Mouse (Mus musculus) bone marrow, adult 2 months (tissue): ENCODE results near the gene Tmem123. TPM values are rescaled to one million over a fixed set of nuclear protein-coding genes. Genes with fewer than 3 reads are reported as not detected.

ENCODE experiments used
- H3K27ac ChIP-seq: fragments of 200-500 bp; 2 replicates; pipeline ENCODE4 v1.5.1; 2012; ENCODE audit warnings: low read depth, mild to moderate bottlenecking, control low read depth, inconsistent platforms, low read length; ENCODE audit not compliant: control insufficient read depth, poor library complexity, insufficient read depth
- H3K4me1 ChIP-seq: fragments of 200-500 bp; 2 replicates; pipeline ENCODE4 v1.6.1; 2011; ENCODE audit warnings: low read length; ENCODE audit not compliant: control insufficient read depth, insufficient read depth
- H3K4me3 ChIP-seq: fragments of 200-500 bp; replicated peaks from 2 replicates; pipeline ENCODE3; 2011; ENCODE audit warnings: mild to moderate bottlenecking, low read depth, low read length, control low read depth; ENCODE audit not compliant: control insufficient read depth
- CTCF ChIP-seq: fragments of 200-500 bp; IDR thresholded peaks from 2 replicates; pipeline ENCODE4 v1.5.1; 2011; ENCODE audit warnings: low read length, control low read depth; ENCODE audit not compliant: control insufficient read depth, insufficient read depth
- POLR2A ChIP-seq: fragments of 200-500 bp; IDR thresholded peaks from 2 replicates; pipeline ENCODE4 v1.6.1; 2011; ENCODE audit warnings: low read depth, mild to moderate bottlenecking, control low read depth, low read length, borderline replicate concordance; ENCODE audit not compliant: control insufficient read depth
- whole genome bisulfite sequencing: fragments of 180-500 bp; shearing (Covaris S2); methylation state at CpG from one replicate; pipeline ENCODE4 v1.1.7; 2018; 5-methylcytosine and 5-hydroxymethylcytosine counted together
- polyA plus RNA-seq: library from polyadenylated mRNA; stranded (reverse); fragments of >200 nt; gene quantifications from 2 replicates; pipeline ENCODE4 v1.2.4, GENCODE M21; 2011; ENCODE audit warnings: low replicate concordance; ENCODE audit not compliant: missing spikeins, insufficient read depth, insufficient read length

Tmem123 gene
- 15.0 and 17.4 TPM in 2 replicates for polyA plus RNA-seq

DNA sequence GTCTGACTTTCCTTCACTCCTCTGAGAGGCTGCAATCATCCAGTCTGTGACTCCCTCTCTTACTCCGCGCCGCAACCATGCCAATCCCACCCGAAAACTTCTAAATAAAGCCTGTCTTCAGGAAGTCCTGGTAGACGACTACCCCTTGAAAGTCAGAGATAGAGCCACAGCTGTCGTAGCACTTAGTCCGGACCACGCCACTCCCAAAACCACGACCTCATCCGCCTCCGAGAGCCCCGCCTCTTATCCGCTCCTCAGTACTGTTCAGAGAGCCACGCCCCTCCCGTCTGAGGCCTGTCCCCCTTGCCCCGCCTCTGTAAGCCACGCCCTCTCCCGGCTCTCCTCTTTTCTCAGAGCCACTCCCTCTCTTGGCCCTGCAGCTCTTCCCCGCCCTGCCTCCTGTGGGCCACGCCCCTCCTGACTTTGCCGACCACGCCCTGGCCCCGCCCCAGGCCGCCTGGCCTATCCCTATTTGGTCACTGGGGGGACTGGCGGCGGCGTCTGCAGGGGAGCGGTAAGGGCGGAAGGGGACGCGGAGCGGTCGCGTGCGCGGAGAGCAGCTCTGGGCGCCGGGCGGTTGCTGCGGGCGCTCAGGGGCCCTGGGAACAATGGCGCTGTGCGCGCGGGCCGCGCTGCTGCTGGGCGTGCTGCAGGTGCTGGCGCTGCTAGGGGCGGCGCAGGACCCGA is at the start of gene Tmem123:
Tmem123 (plus strand) TSS at position 428 of the 687 bp plus-strand sequence.
- TF ChIP-seq CTCF (no peak), POLR2A (peak; percentile 73; the same call in 1 of the 2 replicates)
- peak within 1 kb of the TSS; percentile 93 for H3K27ac ChIP-seq
- WGBS = under 1% methylated on average over 52 of the region's 52 CpGs
- H3K4me3 ChIP-seq = peak within 1 kb of the TSS; percentile 80
- peaks cover 2% of the 10 kb centered on the region; the same call in 1 of the 2 replicates for H3K4me1 ChIP-seq

DNA sequence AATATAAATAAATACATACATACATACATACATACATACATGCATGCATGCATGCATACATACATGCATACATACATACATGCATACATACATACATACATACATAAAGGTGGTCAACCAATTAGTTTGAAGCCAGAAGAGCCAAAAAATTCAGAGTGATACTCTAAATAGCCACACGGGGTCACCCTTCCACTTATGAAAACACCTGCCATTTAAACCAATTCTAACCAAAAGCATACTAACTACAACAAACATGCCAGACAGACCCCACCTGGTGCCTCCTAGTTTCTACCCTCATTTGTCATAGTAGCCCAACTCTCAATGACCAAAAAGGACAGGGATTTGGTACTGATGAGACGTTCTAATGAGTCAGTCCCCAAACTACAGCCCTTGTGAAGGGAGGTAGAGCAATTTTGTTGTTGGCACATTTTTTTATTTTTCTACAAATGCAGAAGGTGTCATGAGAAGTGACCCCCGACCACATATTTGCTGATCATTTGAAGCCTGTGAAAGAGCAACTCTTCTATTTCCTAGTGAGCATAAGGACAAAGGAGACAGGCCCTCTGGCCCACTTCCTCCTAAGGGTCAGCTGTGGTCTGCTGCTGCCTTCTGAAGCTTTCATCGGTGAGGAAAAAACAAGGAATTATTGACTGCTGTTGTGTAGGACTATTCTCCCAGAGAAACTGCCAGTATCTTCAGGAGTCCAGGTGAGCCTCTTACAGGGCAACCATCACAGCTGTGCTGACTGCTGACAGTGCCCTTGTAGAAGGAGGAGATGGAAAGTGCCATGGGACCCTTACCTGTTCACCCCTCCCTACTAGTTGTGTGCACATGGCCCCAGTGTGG is 49.6 kb upstream of the Tmem123 start:
- TF ChIP-seq POLR2A (no peak), CTCF (no peak)
- WGBS = 25% methylated on average over 4 of the region's 4 CpGs
- no peaks in the 10 kb centered on the region; the same call in 1 of the 2 replicates for H3K4me1 ChIP-seq
- H3K4me3 ChIP-seq = no peak overlapping the region
- H3K27ac ChIP-seq = no peak overlapping the region

DNA sequence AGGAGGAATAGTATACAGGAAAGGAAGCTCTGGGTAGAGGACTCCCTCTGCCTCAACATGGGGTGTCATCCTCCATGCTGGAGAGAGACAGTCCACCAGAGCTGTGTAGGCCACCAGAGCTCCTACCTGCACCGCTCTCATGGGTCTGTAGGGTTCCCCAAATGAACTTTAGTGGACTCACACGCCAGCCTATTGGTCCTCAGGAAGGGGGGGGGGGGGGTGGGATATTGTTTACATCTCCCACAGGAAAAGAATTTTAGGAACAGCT is 49.0 kb upstream of the Tmem123 start:
- Histone ChIP-seq H3K4me1 (no peaks in the 10 kb centered on the region; the same call in 1 of the 2 replicates), H3K4me3 (no peak overlapping the region), H3K27ac (no peak overlapping the region)
- no peak for TF ChIP-seq POLR2A
- TF ChIP-seq CTCF = no peak
- 77% methylated on average over 2 of the region's 2 CpGs for WGBS

DNA sequence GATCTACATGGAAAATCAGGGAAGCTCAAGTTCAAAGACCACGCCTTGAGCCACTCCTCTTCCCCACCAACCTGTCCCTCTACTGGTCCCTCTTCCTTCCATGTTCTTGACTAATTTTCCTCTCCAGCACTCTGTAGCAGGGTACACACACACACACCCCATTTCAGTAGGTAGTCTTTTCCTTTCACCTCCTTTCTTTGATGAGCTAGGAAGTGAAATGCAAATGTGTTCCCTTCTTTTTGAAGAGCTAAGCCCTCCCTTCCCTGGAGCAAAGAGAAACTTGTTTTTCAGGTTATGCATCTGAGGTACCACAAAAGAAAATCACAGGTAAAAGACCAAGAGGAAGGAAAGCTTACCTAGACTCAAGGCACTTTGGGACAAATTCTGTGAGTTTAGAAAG is 42.3 kb upstream of the Tmem123 start:
- WGBS = 90% methylated on average over 1 of the region's 1 CpGs
- Histone ChIP-seq H3K4me1 (no peaks in the 10 kb centered on the region), H3K4me3 (no peak overlapping the region), H3K27ac (no peak overlapping the region)
- TF ChIP-seq CTCF (no peak), POLR2A (no peak)

DNA sequence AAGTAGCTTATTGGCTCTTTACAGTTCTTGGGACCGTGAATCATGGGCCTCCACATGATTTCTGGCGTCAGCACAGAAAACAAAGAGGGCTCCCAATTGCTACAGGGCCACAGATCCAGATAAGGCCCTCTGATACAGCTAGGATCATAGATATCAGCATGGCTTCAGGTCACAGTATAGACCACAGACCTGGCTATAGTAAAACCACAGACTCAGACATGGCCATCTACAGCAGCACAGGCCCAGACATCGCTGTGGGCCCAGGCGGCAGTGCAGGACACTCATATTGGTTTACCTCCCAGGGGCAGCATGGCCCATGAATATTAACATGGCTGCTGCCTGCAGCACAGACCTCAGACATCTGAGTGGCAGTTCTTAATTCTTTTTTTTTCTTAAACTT is 34.8 kb upstream of the Tmem123 start:
- Histone ChIP-seq H3K4me3 (no peak overlapping the region), H3K27ac (no peak overlapping the region), H3K4me1 (no peaks in the 10 kb centered on the region; the same call in 1 of the 2 replicates)
- 58% methylated on average over 4 of the region's 4 CpGs for WGBS
- TF ChIP-seq CTCF (no peak), POLR2A (no peak)

DNA sequence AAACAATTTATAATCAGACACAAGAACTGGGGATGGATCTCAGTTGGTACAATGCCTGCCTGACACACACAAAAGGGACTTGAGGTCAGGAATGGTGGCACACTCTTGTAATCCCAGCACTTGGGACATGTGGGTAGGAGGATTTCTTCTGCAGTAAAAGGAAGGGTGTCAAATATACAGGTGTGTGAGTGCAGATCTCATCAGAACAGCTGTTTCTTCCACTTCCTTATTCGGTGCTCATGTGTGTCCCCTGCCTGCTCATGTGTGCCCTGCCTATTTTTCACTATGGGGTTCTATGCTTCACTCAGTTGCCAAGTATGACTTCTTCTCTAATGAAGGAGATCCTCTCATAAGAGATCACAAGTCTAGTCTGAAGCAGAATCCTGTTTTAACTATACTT is 21.1 kb upstream of the Tmem123 start:
- H3K4me3 ChIP-seq = no peak overlapping the region
- no peak for TF ChIP-seq CTCF
- TF ChIP-seq POLR2A = no peak
- WGBS = 14% methylated on average over 1 of the region's 1 CpGs
- H3K4me1 ChIP-seq = peaks cover 1% of the 10 kb centered on the region
- no peak overlapping the region; the same call in 1 of the 2 replicates for H3K27ac ChIP-seq

DNA sequence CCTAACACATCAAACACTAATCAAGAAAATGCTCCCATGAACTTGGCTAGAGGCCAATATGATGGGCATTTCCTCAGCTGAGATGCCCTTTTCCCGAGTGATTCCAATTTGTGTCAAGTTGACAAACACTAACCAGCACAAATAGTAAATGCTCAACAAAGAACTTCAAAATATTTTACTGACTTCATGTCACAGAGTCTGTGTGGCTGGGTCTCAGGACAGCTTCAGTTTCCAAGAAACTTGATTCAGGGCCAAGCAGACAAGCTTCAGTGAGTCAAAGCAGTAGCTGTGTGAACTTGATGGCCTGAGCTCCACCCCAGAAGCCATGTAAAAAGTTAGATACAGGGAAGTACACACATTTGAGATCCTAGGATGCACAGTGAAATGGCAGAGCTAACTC is 19.7 kb upstream of the Tmem123 start:
- TF ChIP-seq POLR2A (no peak), CTCF (no peak)
- Histone ChIP-seq H3K4me1 (peaks cover 1% of the 10 kb centered on the region), H3K27ac (peak overlapping the region; percentile 64; the same call in 1 of the 2 replicates), H3K4me3 (no peak overlapping the region)
- 72% methylated on average over 1 of the region's 1 CpGs for WGBS

DNA sequence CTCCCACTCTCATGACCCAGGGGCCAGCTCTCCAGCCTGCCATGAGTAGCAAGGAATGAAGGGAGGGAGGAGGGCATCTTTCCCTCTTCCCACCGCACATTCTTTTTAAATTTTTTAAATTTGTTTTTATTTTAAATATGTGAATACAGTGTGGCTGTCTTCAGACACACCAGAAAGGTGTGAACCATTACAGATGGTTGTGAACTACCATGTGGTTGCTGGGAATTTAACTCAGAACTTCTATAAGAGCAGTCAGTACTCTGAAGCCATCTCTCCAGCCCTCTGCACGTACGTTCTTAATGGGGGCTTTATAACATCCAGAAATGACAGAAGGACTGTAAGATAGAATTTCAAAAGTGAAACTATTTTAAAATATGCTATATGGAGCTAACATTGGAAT is 15.0 kb upstream of the Tmem123 start:
- WGBS = 89% methylated on average over 3 of the region's 3 CpGs
- Histone ChIP-seq H3K4me1 (peaks cover under 1% of the 10 kb centered on the region), H3K4me3 (no peak overlapping the region), H3K27ac (no peak overlapping the region)
- no peak for TF ChIP-seq POLR2A
- TF ChIP-seq CTCF = no peak

DNA sequence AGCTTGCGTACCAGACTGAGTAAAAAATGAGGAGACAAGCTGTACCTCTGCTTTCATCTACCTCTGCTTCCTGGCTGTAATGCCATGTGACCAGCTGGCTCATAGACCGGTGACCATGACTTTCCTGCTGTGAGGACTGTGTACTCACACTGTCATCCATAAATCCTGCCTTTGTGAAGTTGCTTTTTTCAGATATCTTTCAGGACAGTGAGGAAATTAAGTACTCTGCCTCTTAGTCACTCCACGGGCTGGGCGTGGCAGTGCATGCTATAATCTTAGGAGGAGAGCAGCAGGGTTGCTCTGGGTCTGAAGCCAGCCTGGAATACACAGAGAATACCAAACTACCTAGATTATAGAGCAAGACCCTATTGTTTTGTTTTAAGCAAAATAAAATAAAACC is 14.3 kb upstream of the Tmem123 start:
- peaks cover under 1% of the 10 kb centered on the region for H3K4me1 ChIP-seq
- no peak overlapping the region for H3K27ac ChIP-seq

More for the DNA sequence above, 14.3 kb upstream of the Tmem123 start:
- H3K4me3 ChIP-seq = no peak overlapping the region
- 76% methylated on average over 4 of the region's 4 CpGs for WGBS
- TF ChIP-seq POLR2A (no peak), CTCF (no peak)
